Mouse (Mus musculus) liver, embryonic 11.5 days (tissue): Measurements from ENCODE around the gene Hpse. TPM values are rescaled to one million over a fixed set of nuclear protein-coding genes. Genes with fewer than 3 reads are reported as not detected.

Source experiments
- ATAC-seq: fragments of 200-750 bp; cut with Nextera tagmentation; replicated peaks from 2 replicates; pipeline ENCODE4 v1.8.0; 2017; ENCODE audit warnings: moderate number of reproducible peaks, mild to moderate bottlenecking, moderate TSS enrichment, moderate library complexity; ENCODE audit not compliant: low FRiP score
- DNase-seq: peaks from one replicate; pipeline ENCODE4 v3.0.0-alpha.2; 2017; ENCODE audit warnings: low spot score
- H3K27ac ChIP-seq: fragments of 300-500 bp; sonication (generic); 2 replicates; pipeline ENCODE4 v1.5.1; 2014; ENCODE audit warnings: mild to moderate bottlenecking, low read depth, low read length, control low read depth
- H3K27me3 ChIP-seq: fragments of 300-500 bp; sonication (generic); replicated peaks from 2 replicates; pipeline ENCODE4 v1.6.1; 2014; ENCODE audit warnings: low read length, mixed read lengths; ENCODE audit not compliant: control insufficient read depth, insufficient read depth
- H3K36me3 ChIP-seq: fragments of 300-500 bp; sonication (generic); 2 replicates; pipeline ENCODE4 v1.6.1; 2014; ENCODE audit warnings: mild to moderate bottlenecking, low read length, moderate library complexity, mixed read lengths; ENCODE audit not compliant: control insufficient read depth, insufficient read depth
- H3K4me1 ChIP-seq: fragments of 300-500 bp; sonication (generic); replicated peaks from 2 replicates; pipeline ENCODE4 v1.6.1; 2014; ENCODE audit warnings: low read length, mixed read lengths; ENCODE audit not compliant: control insufficient read depth, insufficient read depth
- H3K4me2 ChIP-seq: fragments of 300-500 bp; sonication (generic); 2 replicates; pipeline ENCODE4 v1.6.1; 2014; ENCODE audit warnings: mild to moderate bottlenecking, control low read depth, moderate library complexity
- H3K4me3 ChIP-seq: fragments of 300-500 bp; sonication (generic); 2 replicates; pipeline ENCODE4 v1.5.1; 2014; ENCODE audit warnings: low read depth, low read length, control low read depth
- H3K9ac ChIP-seq: fragments of 300-500 bp; sonication (generic); 2 replicates; pipeline ENCODE4 v1.6.1; 2014; ENCODE audit warnings: low read depth, low read length, control low read depth
- H3K9me3 ChIP-seq: fragments of 300-500 bp; sonication (generic); 2 replicates; pipeline ENCODE4 v1.6.1; 2016; ENCODE audit warnings: low read length, inconsistent platforms, mixed read lengths; ENCODE audit not compliant: control insufficient read depth
- WGBS: fragments of 180-500 bp; shearing (Covaris S2); extraction: QIAGEN DNeasy Blood & Tissue Kit; methylation state at CpG from one replicate; pipeline ENCODE4 v1.1.7; 2014; 5-methylcytosine and 5-hydroxymethylcytosine counted together
- polyA plus RNA-seq: library from polyadenylated mRNA; unstranded; fragments of >200 nt; fragmentation: Nextera tagmentation; extraction: Ambion mirVana; gene quantifications from 2 replicates; pipeline ENCODE4 v1.2.1, GENCODE M21; 2014

The Hpse gene
- 2.0 and 3.0 TPM in 2 replicates for polyA plus RNA-seq

GRCm38 (mm10) chr5:100719235-100720088 is at the start of gene Hpse:
Gene Hpse (minus strand): TSS chr5:100719716.
- ATAC-seq = peak; percentile 63
- Histone ChIP-seq H3K9ac (peak within 1 kb of the TSS; percentile 28), H3K9me3 (no peaks in the 10 kb centered on the region; the same call in 1 of the 2 replicates), H3K4me2 (peak within 1 kb of the TSS; percentile 81), H3K4me3 (peak within 1 kb of the TSS; percentile 51), H3K36me3 (no peaks in the 10 kb centered on the region), H3K27ac (no peak within 1 kb of the TSS), H3K4me1 (no peaks in the 10 kb centered on the region; the same call in 1 of the 2 replicates), H3K27me3 (peaks cover 13% of the 10 kb centered on the region; the same call in 1 of the 2 replicates)
- WGBS = 1% methylated on average over 48 of the region's 56 CpGs
- peak; percentile 47 for DNase-seq

- ATAC-seq = no peak
- H3K4me1 ChIP-seq = no peaks in the 10 kb centered on the region
Observed at GRCm38 (mm10) chr5:100766026-100766425, 46.5 kb upstream of the Hpse start.

GRCm38 (mm10) chr5:100761736-100762135 is 42.2 kb upstream of the Hpse start:
- peaks cover 20% of the 10 kb centered on the region; the same call in 1 of the 2 replicates for H3K36me3 ChIP-seq
- WGBS = 89% methylated on average over 7 of the region's 7 CpGs
- DNase-seq = no peak
- H3K4me2 ChIP-seq = no peak overlapping the region
- H3K9me3 ChIP-seq = no peaks in the 10 kb centered on the region
- H3K27me3 ChIP-seq = no peaks in the 10 kb centered on the region
- H3K9ac ChIP-seq = no peak overlapping the region
- no peak for ATAC-seq
- H3K4me3 ChIP-seq = no peak overlapping the region
- no peak overlapping the region for H3K27ac ChIP-seq
- H3K4me1 ChIP-seq = no peaks in the 10 kb centered on the region

More at GRCm38 (mm10) chr5:100766026-100766425, 46.5 kb upstream of the Hpse start:
- Histone ChIP-seq H3K36me3 (peaks cover 40% of the 10 kb centered on the region; the same call in 1 of the 2 replicates), H3K27ac (no peak overlapping the region), H3K4me2 (no peak overlapping the region), H3K4me3 (no peak overlapping the region), H3K27me3 (no peaks in the 10 kb centered on the region), H3K9me3 (no peaks in the 10 kb centered on the region), H3K9ac (no peak overlapping the region)
- WGBS = 96% methylated on average over 7 of the region's 7 CpGs
- DNase-seq = no peak

GRCm38 (mm10) chr5:100760049-100760663 is 40.6 kb upstream of the Hpse start:
- 85% methylated on average over 10 of the region's 10 CpGs for WGBS
- no peaks in the 10 kb centered on the region for H3K27me3 ChIP-seq
- peaks cover 13% of the 10 kb centered on the region; the same call in 1 of the 2 replicates for H3K36me3 ChIP-seq
- no peak overlapping the region for H3K4me2 ChIP-seq
- no peak overlapping the region for H3K4me3 ChIP-seq
- DNase-seq (no peak), ATAC-seq (no peak; the same call in 1 of the 2 replicates)
- no peaks in the 10 kb centered on the region for H3K4me1 ChIP-seq
- H3K9me3 ChIP-seq = no peaks in the 10 kb centered on the region
- no peak overlapping the region for H3K9ac ChIP-seq
- no peak overlapping the region for H3K27ac ChIP-seq

GRCm38 (mm10) chr5:100758121-100758520 is 38.6 kb upstream of the Hpse start:
- H3K27me3 ChIP-seq = no peaks in the 10 kb centered on the region
- H3K4me2 ChIP-seq = no peak overlapping the region
- WGBS = 92% methylated on average over 5 of the region's 5 CpGs
- no peak overlapping the region for H3K4me3 ChIP-seq
- H3K36me3 ChIP-seq = peaks cover 5% of the 10 kb centered on the region; the same call in 1 of the 2 replicates
- H3K9ac ChIP-seq = no peak overlapping the region
- no peak for DNase-seq
- H3K9me3 ChIP-seq = no peaks in the 10 kb centered on the region
- no peak overlapping the region for H3K27ac ChIP-seq
- no peak for ATAC-seq
- no peaks in the 10 kb centered on the region for H3K4me1 ChIP-seq

GRCm38 (mm10) chr5:100753407-100753806 is 33.9 kb upstream of the Hpse start:
- no peak for DNase-seq
- H3K4me3 ChIP-seq = no peak overlapping the region
- H3K36me3 ChIP-seq = no peaks in the 10 kb centered on the region
- H3K4me2 ChIP-seq = no peak overlapping the region
- H3K9me3 ChIP-seq = no peaks in the 10 kb centered on the region
- 0 out of 2 replicates have a peak, but pooled peaks have one; percentile 26 for ATAC-seq
- no peak overlapping the region for H3K9ac ChIP-seq
- no peaks in the 10 kb centered on the region for H3K27me3 ChIP-seq
- H3K27ac ChIP-seq = no peak overlapping the region
- H3K4me1 ChIP-seq = no peaks in the 10 kb centered on the region
- 56% methylated on average over 7 of the region's 7 CpGs for WGBS

- Histone ChIP-seq H3K4me2 (no peak overlapping the region), H3K36me3 (no peaks in the 10 kb centered on the region), H3K27ac (no peak overlapping the region), H3K4me1 (no peaks in the 10 kb centered on the region), H3K4me3 (no peak overlapping the region), H3K27me3 (no peaks in the 10 kb centered on the region), H3K9ac (no peak overlapping the region), H3K9me3 (no peaks in the 10 kb centered on the region)
- no peak for DNase-seq
- no peak for ATAC-seq
- 66% methylated on average over 4 of the region's 4 CpGs for WGBS
Observed at GRCm38 (mm10) chr5:100751655-100752054, 32.1 kb upstream of the Hpse start.

GRCm38 (mm10) chr5:100750617-100751255 is 31.2 kb upstream of the Hpse start:
- H3K9ac ChIP-seq = no peak overlapping the region
- H3K27ac ChIP-seq = no peak overlapping the region
- DNase-seq (no peak), ATAC-seq (no peak)
- no peaks in the 10 kb centered on the region for H3K9me3 ChIP-seq
- H3K36me3 ChIP-seq = no peaks in the 10 kb centered on the region
- H3K4me2 ChIP-seq = no peak overlapping the region
- 52% methylated on average over 10 of the region's 10 CpGs for WGBS
- H3K4me3 ChIP-seq = no peak overlapping the region
- H3K27me3 ChIP-seq = no peaks in the 10 kb centered on the region
- H3K4me1 ChIP-seq = no peaks in the 10 kb centered on the region
